Mouse (Mus musculus): ENCODE results near the gene Gm9. TPM values are rescaled to one million over a fixed set of nuclear protein-coding genes. Genes with fewer than 3 reads are reported as not detected.
"Not testable (repeated sequence)": the region's sequence is repeated elsewhere in the genome, so short reads cannot be mapped to it uniquely, and the experiment has no call there.

Gene Gm9
- total RNA-seq (2021): not detected
- long read RNA-seq, experiment 1: 0 reads
- long read RNA-seq, experiment 2: 0 reads

- DNase-seq: no peak
Observed at GRCm38 (mm10) chrX:37210941-37211340, at the start of gene Gm9. TSS of gene Gm9 (minus strand) at chrX:37211041.

GRCm38 (mm10) chrX:37249619-37250018 lies 38.8 kb upstream of the Gm9 start, which contains the start of gene Rhox3a:
TSS of gene Rhox3a (plus strand) at chrX:37249919.
- not testable (repeated sequence) for DNase-seq

- not testable (repeated sequence) for DNase-seq
Observed at GRCm38 (mm10) chrX:37244676-37245075, 33.8 kb upstream of the Gm9 start, which contains the start of gene Rhox2a. TSS of gene Rhox2a (plus strand) at chrX:37244976.

- not testable (repeated sequence) for DNase-seq
Observed at GRCm38 (mm10) chrX:37222158-37222557, 11.3 kb upstream of the Gm9 start, which contains the start of gene Rhox1. TSS of gene Rhox1 (minus strand) at chrX:37222258.

GRCm38 (mm10) chrX:37198676-37199075 lies 12.2 kb downstream of the Gm9 start:
- DNase-seq: no peak

GRCm38 (mm10) chrX:37191744-37192379 lies 19.0 kb downstream of the Gm9 start:
- no peak for DNase-seq

GRCm38 (mm10) chrX:37191105-37191743 lies 19.6 kb downstream of the Gm9 start, which contains the start of the genes Ndufa1 and Rnf113a1:
TSS of gene Ndufa1 (minus strand) at chrX:37191163.
TSS of gene Rnf113a1 (plus strand) at chrX:37191245.
- peak; percentile 76 for DNase-seq

GRCm38 (mm10) chrX:37190755-37191104 lies 20.1 kb downstream of the Gm9 start:
- DNase-seq: no peak

GRCm38 (mm10) chrX:37184401-37184800 lies 26.4 kb downstream of the Gm9 start:
- not testable (repeated sequence) for DNase-seq

GRCm38 (mm10) chrX:37168742-37169141 lies 42.1 kb downstream of the Gm9 start, which contains the start of gene Akap14:
TSS of gene Akap14 (minus strand) at chrX:37168842.
- no peak for DNase-seq

GRCm38 (mm10) chrX:37167085-37167484 lies 43.8 kb downstream of the Gm9 start:
- DNase-seq: no peak

- DNase-seq: no peak
Observed at GRCm38 (mm10) chrX:37163115-37163514, 47.7 kb downstream of the Gm9 start.

- DNase-seq: no peak
Observed at GRCm38 (mm10) chrX:37161169-37161568, 49.7 kb downstream of the Gm9 start.

Other genes starting within 250 kb of the Gm9 start
- gene Sept6, start 219.2 kb downstream of the Gm9 start, total RNA-seq (2021): 10 to 100 TPM; 10.7 to 13.5 TPM
- gene Sowahd, start 162.2 kb downstream of the Gm9 start, total RNA-seq (2021): not detected
- gene Rpl39, start 125.6 kb downstream of the Gm9 start, total RNA-seq (2021): 100 to 1,000 TPM; 542 to 550 TPM
- 10 to 100 TPM in 1 of 2 experiments, 1 to 10 TPM in 1; 8.8 to 12.5 TPM for gene Upf3b, start 100.7 kb downstream of the Gm9 start, total RNA-seq (2021)
- 10 to 100 TPM in 1 of 2 experiments, 1 to 10 TPM in 1; 9.7 to 10.3 TPM for gene Nkap, start 84.2 kb downstream of the Gm9 start, total RNA-seq (2021)
- gene Akap14, start 42.2 kb downstream of the Gm9 start, total RNA-seq (2021): not detected
- gene Ndufa1, start 19.9 kb downstream of the Gm9 start, total RNA-seq (2021): 100 to 1,000 TPM; 318 to 357 TPM
- gene Rnf113a1, start 19.8 kb downstream of the Gm9 start, total RNA-seq (2021): 1 to 10 TPM; 2.8 to 2.9 TPM
- not detected for gene Rhox1, start 11.2 kb upstream of the Gm9 start, total RNA-seq (2021)
- not detected for gene Rhox2a, start 33.9 kb upstream of the Gm9 start, total RNA-seq (2021)
- not detected for gene Rhox3a, start 38.9 kb upstream of the Gm9 start, total RNA-seq (2021)
- not detected for gene Rhox4a, start 54.3 kb upstream of the Gm9 start, total RNA-seq (2021)
- not detected for gene Rhox3a2, start 169.0 kb upstream of the Gm9 start, total RNA-seq (2021)
- not detected for gene Rhox4a2, start 179.8 kb upstream of the Gm9 start, total RNA-seq (2021)
- not detected for gene Rhox2b, start 201.0 kb upstream of the Gm9 start, total RNA-seq (2021)
- not detected for gene Rhox4b, start 221.5 kb upstream of the Gm9 start, total RNA-seq (2021)
- gene Rhox2c, start 242.6 kb upstream of the Gm9 start, total RNA-seq (2021): not detected
- gene Rhox3c, start 247.5 kb upstream of the Gm9 start, total RNA-seq (2021): not detected